Mouse (Mus musculus): ENCODE results near the gene Slc8a2. TPM values are rescaled to one million over a fixed set of nuclear protein-coding genes. Genes with fewer than 3 reads are reported as not detected.

Gene Slc8a2
- polyA plus RNA-seq (2012; ENCODE audit: insufficient read depth, low replicate concordance), result not detected in 2 replicates

DNA sequence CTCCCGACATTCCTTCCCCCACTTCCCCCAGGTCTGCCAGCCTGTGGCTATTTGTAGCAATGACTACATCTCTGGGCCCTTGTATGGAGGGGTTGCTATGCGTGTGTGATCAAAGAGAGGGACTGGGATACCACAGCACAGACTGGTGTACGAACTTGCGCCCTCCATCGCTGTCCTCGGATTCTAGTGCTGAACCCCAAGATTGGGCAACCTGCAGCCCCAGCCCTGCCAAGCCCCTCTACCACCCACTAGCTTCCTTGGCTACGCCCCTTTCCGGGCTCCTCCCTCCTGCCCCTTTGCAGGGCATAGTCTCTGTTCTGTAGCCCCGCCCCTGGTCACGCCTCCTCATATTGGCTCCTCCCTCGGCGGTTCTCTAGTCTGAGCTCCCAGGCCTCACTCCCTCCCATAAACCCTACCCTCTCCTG, at the start of gene Slc8a2:
Slc8a2 (plus strand) TSS at position 406 of the 425 bp plus-strand sequence.
- peaks cover 56% of the 10 kb centered on the region for H3K27me3 ChIP-seq (replicated peaks)
- H3K4me1 ChIP-seq, result peaks cover 20% of the 10 kb centered on the region
- peaks cover 26% of the 10 kb centered on the region for H3K36me3 ChIP-seq (replicated peaks; ENCODE audit: low read length)
- TF ChIP-seq FLI1 (IDR thresholded peaks at IDR 0.05; ENCODE audit: low read length) (no peak), GATA1 (IDR thresholded peaks at IDR 0.05; ENCODE audit: borderline replicate concordance, low read length) (no peak)
- no peaks in the 10 kb centered on the region for H3K9me3 ChIP-seq
- peak within 1 kb of the TSS; percentile 81 for H3K4me3 ChIP-seq (replicated peaks)

DNA sequence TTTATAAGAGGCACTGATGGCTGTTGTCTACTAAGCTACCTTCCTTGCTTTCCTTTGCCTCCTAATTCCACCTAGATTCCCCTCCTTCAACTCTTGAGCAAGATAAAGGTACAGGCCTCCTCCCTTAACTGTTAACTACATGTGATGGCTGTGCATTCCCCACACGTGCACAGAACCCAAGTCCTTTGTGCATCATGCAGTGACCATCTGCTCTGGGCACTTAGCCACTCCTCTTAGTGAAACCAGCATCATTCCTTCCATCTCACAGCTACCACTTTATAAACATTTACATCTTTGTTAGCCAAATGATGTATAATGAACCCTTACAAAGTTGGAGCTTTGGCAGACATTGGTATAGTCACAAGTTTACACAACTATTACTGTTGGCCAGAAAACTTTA, 49.7 kb upstream of the Slc8a2 start:
- H3K4me1 ChIP-seq, result peaks cover 38% of the 10 kb centered on the region
- TF ChIP-seq FLI1 (IDR thresholded peaks at IDR 0.05; ENCODE audit: low read length), result no peak
- TF ChIP-seq GATA1 (IDR thresholded peaks at IDR 0.05; ENCODE audit: borderline replicate concordance, low read length), result no peak

DNA sequence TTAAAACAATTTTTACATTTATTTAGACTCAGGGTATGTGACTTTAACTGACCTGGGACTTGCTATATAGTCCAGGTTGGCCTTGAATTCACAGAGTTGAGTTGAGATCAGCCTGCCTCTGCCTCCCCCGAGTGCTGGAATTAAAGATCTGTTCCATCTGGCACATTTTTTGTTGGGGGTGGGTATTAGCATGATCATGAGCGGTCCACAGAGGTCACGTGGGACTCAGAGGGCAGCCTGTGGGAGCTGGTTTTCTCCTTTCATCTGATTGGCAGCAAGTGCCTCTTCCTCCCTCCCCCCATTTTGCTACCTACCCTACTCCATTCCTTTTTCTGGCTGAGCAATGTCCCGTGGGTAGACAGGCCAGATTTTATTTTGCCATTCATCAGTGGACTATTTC, 49.0 kb upstream of the Slc8a2 start:
- Histone ChIP-seq H3K27me3 (replicated peaks) (peaks cover 42% of the 10 kb centered on the region), H3K36me3 (replicated peaks; ENCODE audit: low read length) (no peaks in the 10 kb centered on the region), H3K4me1 (peaks cover 38% of the 10 kb centered on the region), H3K4me3 (replicated peaks) (no peak overlapping the region), H3K9me3 (no peaks in the 10 kb centered on the region)
- TF ChIP-seq FLI1 (IDR thresholded peaks at IDR 0.05; ENCODE audit: low read length) (no peak), GATA1 (IDR thresholded peaks at IDR 0.05; ENCODE audit: borderline replicate concordance, low read length) (no peak)

More for the DNA sequence above, 49.7 kb upstream of the Slc8a2 start:
- Histone ChIP-seq H3K9me3 (no peaks in the 10 kb centered on the region), H3K4me3 (replicated peaks) (no peak overlapping the region), H3K27me3 (replicated peaks) (peaks cover 39% of the 10 kb centered on the region), H3K36me3 (replicated peaks; ENCODE audit: low read length) (no peaks in the 10 kb centered on the region)

DNA sequence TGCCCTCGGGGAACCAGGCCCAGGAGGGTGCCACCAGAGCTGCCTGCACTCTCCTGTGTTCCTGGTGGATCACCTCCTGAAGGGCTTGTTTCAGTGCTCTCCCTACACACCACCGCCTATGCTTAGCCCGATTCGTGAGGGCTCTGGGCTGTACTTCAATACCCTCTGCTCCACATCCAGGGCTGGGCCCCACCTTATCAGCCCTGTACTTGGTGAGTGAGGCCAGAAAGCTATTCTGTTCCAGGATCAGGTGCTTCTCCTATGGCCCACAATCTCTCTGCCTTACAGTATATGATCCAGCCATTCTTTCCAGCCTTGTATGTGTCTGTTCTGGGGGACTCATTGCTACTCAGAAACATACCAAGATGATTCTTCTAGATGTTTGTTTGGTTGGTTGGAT, 46.3 kb upstream of the Slc8a2 start:
- Histone ChIP-seq H3K27me3 (replicated peaks) (peaks cover 42% of the 10 kb centered on the region), H3K36me3 (replicated peaks; ENCODE audit: low read length) (no peaks in the 10 kb centered on the region), H3K9me3 (no peaks in the 10 kb centered on the region), H3K4me1 (peaks cover 14% of the 10 kb centered on the region), H3K4me3 (replicated peaks) (no peak overlapping the region)
- TF ChIP-seq FLI1 (IDR thresholded peaks at IDR 0.05; ENCODE audit: low read length), result no peak
- no peak for TF ChIP-seq GATA1 (IDR thresholded peaks at IDR 0.05; ENCODE audit: borderline replicate concordance, low read length)

DNA sequence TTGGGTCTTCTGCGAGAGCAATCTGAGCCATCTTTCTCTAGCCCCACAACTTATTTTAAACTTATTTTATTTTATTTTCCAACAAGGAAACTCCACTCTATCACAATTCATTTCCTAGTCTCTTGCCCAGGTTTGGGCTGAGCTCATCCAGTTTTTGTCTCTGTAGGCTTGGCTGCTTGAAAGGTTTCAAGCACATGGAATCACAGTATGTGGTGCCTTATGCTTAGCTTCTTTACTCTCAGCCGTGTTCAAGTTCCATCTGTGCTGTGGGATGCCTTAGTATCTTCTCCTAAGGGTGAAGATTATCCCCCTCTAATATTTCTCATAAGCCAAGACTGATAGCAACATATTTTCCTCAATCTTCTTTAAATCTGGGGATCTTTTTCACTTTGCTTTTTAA, 42.0 kb upstream of the Slc8a2 start:
- Histone ChIP-seq H3K27me3 (replicated peaks) (peaks cover 46% of the 10 kb centered on the region), H3K9me3 (no peaks in the 10 kb centered on the region), H3K4me3 (replicated peaks) (no peak overlapping the region), H3K4me1 (peaks cover 9% of the 10 kb centered on the region), H3K36me3 (replicated peaks; ENCODE audit: low read length) (no peaks in the 10 kb centered on the region)
- no peak for TF ChIP-seq FLI1 (IDR thresholded peaks at IDR 0.05; ENCODE audit: low read length)
- TF ChIP-seq GATA1 (IDR thresholded peaks at IDR 0.05; ENCODE audit: borderline replicate concordance, low read length), result no peak

DNA sequence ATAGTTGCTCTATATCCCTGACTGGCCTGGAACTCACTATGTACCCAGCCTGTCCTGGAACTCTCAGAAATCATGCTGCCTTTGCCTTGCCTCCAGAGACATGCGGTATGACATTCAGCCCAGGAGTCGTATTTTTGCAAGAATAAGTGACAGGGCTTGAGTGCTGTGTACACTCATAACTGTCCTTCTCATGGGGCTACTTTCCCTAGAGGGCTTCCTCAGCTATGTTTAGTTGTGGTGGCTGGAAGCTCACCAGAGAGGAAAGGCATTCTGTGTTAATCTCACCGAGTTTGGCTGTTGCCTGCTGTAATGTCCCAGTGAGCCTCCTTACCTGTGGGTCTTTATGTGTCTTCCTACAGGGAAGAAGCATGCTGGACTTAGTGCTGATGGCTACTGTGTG, 35.0 kb upstream of the Slc8a2 start:
- TF ChIP-seq FLI1 (IDR thresholded peaks at IDR 0.05; ENCODE audit: low read length), result no peak
- no peak for TF ChIP-seq GATA1 (IDR thresholded peaks at IDR 0.05; ENCODE audit: borderline replicate concordance, low read length)
- Histone ChIP-seq H3K27me3 (replicated peaks) (peaks cover 52% of the 10 kb centered on the region), H3K4me3 (replicated peaks) (no peak overlapping the region), H3K9me3 (no peaks in the 10 kb centered on the region), H3K36me3 (replicated peaks; ENCODE audit: low read length) (no peaks in the 10 kb centered on the region), H3K4me1 (peaks cover 43% of the 10 kb centered on the region)

DNA sequence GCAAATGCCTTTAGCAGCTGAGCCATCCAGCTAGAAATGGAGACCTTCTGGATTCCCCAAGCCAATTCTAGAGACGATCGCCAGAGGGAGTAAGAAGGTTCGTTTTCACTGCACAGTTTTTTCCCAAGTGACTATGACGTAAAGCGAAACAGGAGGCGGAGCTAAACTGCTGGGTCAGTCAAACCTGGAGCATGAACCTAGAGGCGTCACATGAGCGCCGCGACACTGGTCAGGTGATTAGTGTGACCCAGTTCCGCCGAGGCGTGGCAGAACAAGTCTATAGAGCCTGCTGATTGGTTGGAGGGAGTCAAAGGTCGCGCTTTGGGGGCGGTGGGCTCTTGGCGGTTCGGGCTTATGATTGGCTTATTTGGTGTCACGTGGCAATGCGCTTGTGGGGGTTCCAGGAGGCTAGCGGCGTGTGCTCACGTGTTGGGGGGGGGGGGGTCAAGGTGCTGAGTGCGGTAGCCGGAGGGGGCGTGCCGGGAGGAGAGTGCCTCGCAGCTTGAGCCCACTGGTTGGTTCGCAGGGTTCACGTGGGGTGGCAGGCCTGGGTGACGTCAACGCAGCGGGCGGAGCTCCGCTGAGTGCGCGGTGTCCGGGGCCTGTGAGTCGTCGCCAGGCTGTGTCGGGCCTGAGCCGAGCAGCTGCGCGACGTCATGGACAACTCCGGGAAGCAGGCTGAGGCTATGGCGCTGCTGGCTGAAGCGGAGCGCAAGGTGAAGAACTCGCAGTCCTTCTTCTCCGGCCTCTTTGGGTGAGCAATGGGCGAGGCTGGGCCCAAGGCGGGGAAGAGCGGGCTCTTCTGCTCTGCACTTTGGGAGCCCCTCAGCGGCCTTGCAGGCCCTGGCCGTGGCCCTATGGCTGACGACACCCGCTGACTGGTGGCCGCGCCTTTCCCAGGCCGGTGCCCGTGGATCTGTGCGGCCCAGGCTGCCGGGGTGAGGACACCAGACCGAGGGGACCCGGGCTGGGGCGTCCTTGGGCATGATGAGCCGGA, 31.3 kb upstream of the Slc8a2 start, which contains the start of gene Napa:
Napa (plus strand) TSS at position 438 of the 997 bp plus-strand sequence.
- Histone ChIP-seq H3K9me3 (no peaks in the 10 kb centered on the region), H3K27me3 (replicated peaks) (peaks cover 23% of the 10 kb centered on the region), H3K4me1 (peaks cover 80% of the 10 kb centered on the region), H3K4me3 (replicated peaks) (peak within 1 kb of the TSS; percentile 99), H3K36me3 (replicated peaks; ENCODE audit: low read length) (peaks cover 29% of the 10 kb centered on the region)
- no peak for TF ChIP-seq GATA1 (IDR thresholded peaks at IDR 0.05; ENCODE audit: borderline replicate concordance, low read length)

DNA sequence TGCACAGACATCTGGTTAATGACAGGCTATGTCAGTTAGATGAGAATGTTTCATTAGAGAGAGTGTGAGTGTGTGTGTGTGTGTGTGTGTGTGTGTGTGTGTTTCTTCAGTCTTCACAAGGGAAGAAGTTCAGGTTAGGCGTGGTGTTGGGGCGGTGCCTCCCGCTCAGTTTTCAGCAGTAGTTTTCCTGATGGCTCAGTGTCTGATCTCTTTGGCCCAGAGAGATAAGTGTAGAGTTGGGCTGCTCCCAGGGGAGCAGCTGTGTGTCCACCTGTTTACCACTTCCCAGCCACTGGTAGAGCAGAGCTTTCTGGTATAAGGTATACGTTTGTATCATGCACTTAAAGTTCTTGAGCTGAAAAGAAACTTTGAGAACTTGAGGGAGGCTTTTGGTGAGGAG, 29.7 kb upstream of the Slc8a2 start:
- TF ChIP-seq FLI1 (IDR thresholded peaks at IDR 0.05; ENCODE audit: low read length), result no peak
- TF ChIP-seq GATA1 (IDR thresholded peaks at IDR 0.05; ENCODE audit: borderline replicate concordance, low read length), result no peak
- H3K36me3 ChIP-seq (replicated peaks; ENCODE audit: low read length), result peaks cover 45% of the 10 kb centered on the region
- H3K4me3 ChIP-seq (replicated peaks), result peak overlapping the region; percentile 99
- H3K9me3 ChIP-seq, result no peaks in the 10 kb centered on the region
- peaks cover 13% of the 10 kb centered on the region for H3K27me3 ChIP-seq (replicated peaks)
- H3K4me1 ChIP-seq, result peaks cover 84% of the 10 kb centered on the region

DNA sequence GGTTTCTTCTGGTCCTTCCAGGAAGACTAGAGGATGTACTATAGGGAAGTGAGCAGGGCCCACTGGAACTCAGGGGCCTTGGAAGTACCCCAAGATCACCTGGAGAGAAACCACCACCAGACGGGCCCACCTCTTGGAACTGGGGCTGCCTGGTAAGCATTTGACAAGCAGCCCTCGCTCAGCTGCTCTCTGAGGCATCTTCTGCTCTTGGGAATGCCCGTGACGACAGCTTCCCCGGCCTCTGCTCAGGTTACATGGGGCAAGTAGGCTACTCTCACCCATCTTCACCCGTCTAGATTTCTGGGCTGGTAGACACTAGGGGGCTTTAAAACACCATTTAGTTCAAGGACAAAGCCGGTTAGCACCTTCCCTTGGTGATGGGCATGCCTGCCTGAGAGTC, 28.5 kb upstream of the Slc8a2 start:
- Histone ChIP-seq H3K36me3 (replicated peaks; ENCODE audit: low read length) (peaks cover 57% of the 10 kb centered on the region), H3K4me3 (replicated peaks) (peak overlapping the region; percentile 34), H3K9me3 (no peaks in the 10 kb centered on the region), H3K27me3 (replicated peaks) (peaks cover 2% of the 10 kb centered on the region), H3K4me1 (peaks cover 85% of the 10 kb centered on the region)
- TF ChIP-seq GATA1 (IDR thresholded peaks at IDR 0.05; ENCODE audit: borderline replicate concordance, low read length), result no peak
- no peak for TF ChIP-seq FLI1 (IDR thresholded peaks at IDR 0.05; ENCODE audit: low read length)
